Mouse (Mus musculus) CH12.LX (cell line): Measurements from ENCODE around the gene Map7d1. TPM values are rescaled to one million over a fixed set of nuclear protein-coding genes. Genes with fewer than 3 reads are reported as not detected.

ENCODE experiments used
- DNase-seq: peaks from one replicate; pipeline ENCODE4 v3.0.0-alpha.2; 2013; ENCODE audit errors: extremely low read depth
- H3K27ac ChIP-seq: 2 replicates; pipeline ENCODE4 v1.5.1; 2012; ENCODE audit warnings: low read depth, mild to moderate bottlenecking, control low read depth, moderate library complexity; ENCODE audit not compliant: insufficient read depth
- H3K27me3 ChIP-seq: replicated peaks from 2 replicates; pipeline ENCODE3; 2012; ENCODE audit warnings: inconsistent platforms
- H3K36me3 ChIP-seq, 2 experiments: replicated peaks in 1 of 2; 2 replicates each; pipeline versions ENCODE3 to v1.6.1; 2012; ENCODE audit warnings: inconsistent platforms in 1 of 2, low read length in 1 of 2, mild to moderate bottlenecking in 1 of 2, mixed read lengths in 1 of 2, moderate library complexity in 1 of 2; ENCODE audit not compliant: control insufficient read depth in 1 of 2, insufficient read depth in 1 of 2
- H3K4me1 ChIP-seq, 2 experiments: 2 replicates each; pipeline ENCODE4 v1.6.1; 2012; ENCODE audit warnings: inconsistent platforms in 1 of 2, moderate library complexity in 1 of 2; ENCODE audit not compliant: insufficient read depth in 2 of 2, control insufficient read depth in 1 of 2
- H3K4me2 ChIP-seq: 2 replicates; pipeline ENCODE4 v1.6.1; 2012; ENCODE audit warnings: low read depth, mild to moderate bottlenecking, control low read depth; ENCODE audit not compliant: poor library complexity, insufficient read depth, severe bottlenecking
- H3K4me3 ChIP-seq, 3 experiments: fragments of 150-350 bp in 1 of 3; sonication (generic) in 1 of 3; replicated peaks in 1 of 3; 2 replicates each; pipeline versions ENCODE3 to v1.5.1; 2011 to 2012; ENCODE audit warnings: low read depth in 2 of 3, low read length in 2 of 3, mild to moderate bottlenecking in 2 of 3, moderate library complexity in 2 of 3, control low read depth in 1 of 3, improper control_type of control experiment in 1 of 3, inconsistent platforms in 1 of 3, mixed read lengths in 1 of 3; ENCODE audit not compliant: poor library complexity in 1 of 3
- H3K79me2 ChIP-seq: replicated peaks from 2 replicates; pipeline ENCODE4 v1.6.1; 2012; ENCODE audit warnings: mild to moderate bottlenecking, moderate library complexity; ENCODE audit not compliant: control insufficient read depth, poor library complexity, insufficient read depth, severe bottlenecking; ENCODE audit errors: extremely low read depth
- H3K9ac ChIP-seq: 2 replicates; pipeline ENCODE4 v1.6.1; 2012; ENCODE audit warnings: low read depth, mild to moderate bottlenecking, control low read depth, moderate library complexity; ENCODE audit not compliant: insufficient read depth
- H3K9me3 ChIP-seq: replicated peaks from 2 replicates; pipeline ENCODE3; 2012; ENCODE audit warnings: low read length, inconsistent platforms, mixed read lengths
- BHLHE40 ChIP-seq: IDR thresholded peaks from 2 replicates; pipeline ENCODE4 v1.6.1; 2011; ENCODE audit warnings: mild to moderate bottlenecking, low read depth, low read length, improper control_type of control experiment
- CHD2 ChIP-seq: IDR thresholded peaks from 2 replicates; pipeline ENCODE4 v1.6.1; 2011; ENCODE audit warnings: low read length, improper control_type of control experiment
- CTCF ChIP-seq, 2 experiments: IDR thresholded peaks in 1 of 2; conservative IDR thresholded peaks in 1 of 2; 2 replicates each; pipeline ENCODE4 v1.5.1; 2011 to 2012; ENCODE audit warnings: low read depth in 2 of 2, low read length in 2 of 2, improper control_type of control experiment in 1 of 2, inconsistent platforms in 1 of 2, mild to moderate bottlenecking in 1 of 2, moderate library complexity in 1 of 2
- E2F4 ChIP-seq: IDR thresholded peaks from 2 replicates; pipeline ENCODE4 v1.6.1; 2011; ENCODE audit warnings: low read depth, low read length, improper control_type of control experiment; ENCODE audit not compliant: insufficient replicate concordance
- ELF1 ChIP-seq: IDR thresholded peaks from 2 replicates; pipeline ENCODE4 v1.6.1; 2014; ENCODE audit warnings: low read depth, mild to moderate bottlenecking, inconsistent platforms, low read length, improper control_type of control experiment
- ETS1 ChIP-seq: conservative IDR thresholded peaks from 2 replicates; pipeline ENCODE4 v1.6.1; 2012; ENCODE audit warnings: low read depth, mild to moderate bottlenecking, inconsistent platforms, low read length, improper control_type of control experiment, moderate library complexity
- GABPA ChIP-seq: IDR thresholded peaks from 2 replicates; pipeline ENCODE4 v1.6.1; 2012; ENCODE audit warnings: low read depth, low read length, improper control_type of control experiment, inconsistent platforms; ENCODE audit not compliant: insufficient replicate concordance
- HCFC1 ChIP-seq: IDR thresholded peaks from 2 replicates; pipeline ENCODE4 v1.6.1; 2012; ENCODE audit warnings: low read depth, mild to moderate bottlenecking, inconsistent platforms, low read length, improper control_type of control experiment
- IRF4 ChIP-seq: IDR thresholded peaks from 2 replicates; pipeline ENCODE4 v1.6.1; 2014; ENCODE audit warnings: low read depth, mild to moderate bottlenecking, inconsistent platforms, low read length, improper control_type of control experiment
- JUN ChIP-seq: IDR thresholded peaks from 2 replicates; pipeline ENCODE4 v1.6.1; 2011; ENCODE audit warnings: low read depth, mild to moderate bottlenecking, low read length, improper control_type of control experiment, moderate library complexity; ENCODE audit not compliant: insufficient read depth
- JUND ChIP-seq: conservative IDR thresholded peaks from 2 replicates; pipeline ENCODE4 v1.6.1; 2011; ENCODE audit warnings: low read depth, low read length, improper control_type of control experiment
- MAFK ChIP-seq: IDR thresholded peaks from 2 replicates; pipeline ENCODE4 v1.6.1; 2011; ENCODE audit warnings: low read length, improper control_type of control experiment; ENCODE audit not compliant: insufficient replicate concordance
- MYC ChIP-seq: IDR thresholded peaks from 2 replicates; pipeline ENCODE4 v1.6.1; 2011; ENCODE audit warnings: low read depth, mild to moderate bottlenecking, improper control_type of control experiment, low read length
- NELFE ChIP-seq: IDR thresholded peaks from 2 replicates; pipeline ENCODE4 v1.6.1; 2011; ENCODE audit warnings: low read depth, low read length, improper control_type of control experiment
- POLR2AphosphoS2 ChIP-seq: IDR thresholded peaks from 2 replicates; pipeline ENCODE4 v1.6.1; 2011; ENCODE audit warnings: low read depth, low read length, improper control_type of control experiment
- RAD21 ChIP-seq: IDR thresholded peaks from 2 replicates; pipeline ENCODE4 v1.6.1; 2011; ENCODE audit warnings: low read depth, mild to moderate bottlenecking, low read length, improper control_type of control experiment, moderate library complexity
- TBP ChIP-seq: conservative IDR thresholded peaks from 2 replicates; pipeline ENCODE4 v1.6.1; 2011; ENCODE audit warnings: low read depth, low read length, improper control_type of control experiment
- TCF12 ChIP-seq: IDR thresholded peaks from 2 replicates; pipeline ENCODE4 v1.6.1; 2014; ENCODE audit warnings: low read depth, mild to moderate bottlenecking, inconsistent platforms, low read length, improper control_type of control experiment
- ZC3H11A ChIP-seq: IDR thresholded peaks from 2 replicates; pipeline ENCODE4 v1.6.1; 2012; ENCODE audit warnings: low read depth, mild to moderate bottlenecking, inconsistent platforms, low read length, improper control_type of control experiment
- ZMIZ1 ChIP-seq: IDR thresholded peaks from 2 replicates; pipeline ENCODE4 v1.6.1; 2012; ENCODE audit warnings: low read depth, mild to moderate bottlenecking, inconsistent platforms, low read length, improper control_type of control experiment
- ZNF384 ChIP-seq: IDR thresholded peaks from 2 replicates; pipeline ENCODE4 v1.6.1; 2012; ENCODE audit warnings: low read depth, low read length, improper control_type of control experiment, inconsistent platforms
- dilution Hi-C: fragments of 300-500 bp; cut with MboI; formaldehyde crosslinking; loops from 2 replicates; pipeline ENCODE4 v1.14.3; 2020; ENCODE audit warnings: low sequenced_read_pairs; ENCODE audit not compliant: extremely low pct_unique_long_range_greater_than_20kb, extremely low pct_ligation_motif_present
- in situ Hi-C: fragments of 300-500 bp; cut with MboI; formaldehyde crosslinking; loops from 3 replicates; pipeline ENCODE4 v1.14.3; 2019; ENCODE audit warnings: low sequenced_read_pairs, low pct_ligation_motif_present, low pct_unique_long_range_greater_than_20kb, mixed read lengths
- polyA plus RNA-seq: library from polyadenylated mRNA; unstranded; fragments of >175 nt; gene quantifications from 2 replicates; pipeline ENCODE4 v1.2.1, GENCODE M21; 2012; ENCODE audit warnings: low read depth; ENCODE audit not compliant: insufficient read length
- total RNA-seq, 2 experiments: library from RNA; depleted of rRNA; stranded (reverse); fragments of 300-350 nt in 1 of 2; fragments of >200 nt in 1 of 2; gene quantifications; 2 replicates each; pipeline ENCODE4 v1.2.3; 2012 to 2014

Map7d1 gene
- total and polyA plus RNA-seq, 3 experiments: 12.5 to 62.2 (median 17.9) TPM

- H3K36me3 ChIP-seq: peaks cover 0 to 46% of the 10 kb centered on the region in 2 experiments
- H3K4me3 ChIP-seq: no peak overlapping the region
- H3K27ac ChIP-seq: no peak overlapping the region
- H3K4me2 ChIP-seq: no peak overlapping the region
- in situ Hi-C loops: no loop called here
- no peaks in the 10 kb centered on the region for H3K27me3 ChIP-seq
- H3K4me1 ChIP-seq: peaks cover 16 to 60% of the 10 kb centered on the region in 2 experiments
- DNase-seq: no peak
- dilution Hi-C loops: no loop called here
- no peak overlapping the region for H3K9ac ChIP-seq
- peaks cover 27% of the 10 kb centered on the region for H3K79me2 ChIP-seq
- no peaks in the 10 kb centered on the region for H3K9me3 ChIP-seq
- TF ChIP-seq IRF4: no peak
- TF ChIP-seq ZC3H11A: no peak
- no peak for TF ChIP-seq ZNF384
- TF ChIP-seq ELF1: no peak
- TF ChIP-seq BHLHE40: no peak
- TF ChIP-seq ZMIZ1: no peak
- no peak for TF ChIP-seq HCFC1
- TF ChIP-seq CTCF (conservative IDR thresholded peaks at IDR 0.05 in 1 of 2, IDR thresholded peaks at IDR 0.05 in 1 of 2; ENCODE audit: low read depth in 2 of 2, low read length in 2 of 2): no peak
- TF ChIP-seq, all 38 proteins: peak for 0
These were observed 3.5 kb downstream of the Map7d1 start for GRCm38 (mm10) chr4:126252411-126253237.

GRCm38 (mm10) chr4:126251655-126252254 is 4.4 kb downstream of the Map7d1 start:
- TF ChIP-seq TBP (no peak), HCFC1 (no peak), NELFE (no peak), TCF12 (no peak), ELF1 (no peak), CHD2 (no peak), JUN (no peak), GABPA (no peak), ZNF384 (no peak), JUND (no peak), MYC (no peak), POLR2AphosphoS2 (no peak), BHLHE40 (no peak), E2F4 (no peak), RAD21 (no peak), ETS1 (no peak), MAFK (no peak)
- Histone ChIP-seq H3K27ac (no peak overlapping the region), H3K79me2 (peaks cover 27% of the 10 kb centered on the region), H3K4me1 (peaks cover 10 to 51% of the 10 kb centered on the region in 2 experiments), H3K9ac (no peak overlapping the region), H3K9me3 (no peaks in the 10 kb centered on the region), H3K4me2 (no peak overlapping the region), H3K27me3 (no peaks in the 10 kb centered on the region), H3K36me3 (peaks cover 0 to 55% of the 10 kb centered on the region in 2 experiments), H3K4me3 (no peak overlapping the region)
- no peak for DNase-seq
- dilution Hi-C loops: no loop called here
- in situ Hi-C loops: no loop called here
